Mouse (Mus musculus) kidney, postnatal 0 days (tissue): ENCODE data around the gene Prpf19. TPM values are rescaled to one million over a fixed set of nuclear protein-coding genes. Genes with fewer than 3 reads are reported as not detected.

Experiments used
- ATAC-seq: fragments of 200-750 bp; cut with Nextera tagmentation; replicated peaks from 2 replicates; pipeline ENCODE4 v1.8.0; 2017; ENCODE audit warnings: low read depth, moderate number of reproducible peaks, moderate TSS enrichment, moderate library complexity; ENCODE audit not compliant: low FRiP score
- DNase-seq: peaks from one replicate; pipeline ENCODE4 v3.0.0-alpha.2; 2016; ENCODE audit warnings: low spot score
- H3K27ac ChIP-seq: fragments of 300-500 bp; sonication (generic); 2 replicates; pipeline ENCODE4 v1.5.1; 2014; ENCODE audit warnings: mild to moderate bottlenecking
- H3K27me3 ChIP-seq: fragments of 300-500 bp; sonication (generic); 2 replicates; pipeline ENCODE4 v1.6.1; 2014; ENCODE audit warnings: low read length, mixed read lengths; ENCODE audit not compliant: insufficient read depth
- H3K36me3 ChIP-seq: fragments of 300-500 bp; sonication (generic); 2 replicates; pipeline ENCODE4 v1.6.1; 2014; ENCODE audit warnings: low read length, mixed read lengths; ENCODE audit not compliant: insufficient read depth
- H3K4me1 ChIP-seq: fragments of 300-500 bp; sonication (generic); replicated peaks from 2 replicates; pipeline ENCODE4 v1.6.1; 2014; ENCODE audit warnings: antibody characterized with exemption, low read length, mixed read lengths; ENCODE audit not compliant: insufficient read depth
- H3K4me2 ChIP-seq: fragments of 300-500 bp; sonication (generic); 2 replicates; pipeline ENCODE4 v1.6.1; 2014; ENCODE audit warnings: mild to moderate bottlenecking, low read length, moderate library complexity, mixed read lengths
- H3K4me3 ChIP-seq: fragments of 300-500 bp; sonication (generic); replicated peaks from 2 replicates; pipeline ENCODE4 v1.5.1; 2014; ENCODE audit warnings: low read depth, low read length
- H3K9ac ChIP-seq: fragments of 300-500 bp; sonication (generic); 2 replicates; pipeline ENCODE4 v1.6.1; 2014; ENCODE audit warnings: low read depth, low read length
- H3K9me3 ChIP-seq: fragments of 300-500 bp; sonication (generic); replicated peaks from 2 replicates; pipeline ENCODE4 v1.6.1; 2016; ENCODE audit warnings: low read length, inconsistent platforms, mixed read lengths
- CTCF ChIP-seq: IDR thresholded peaks from 2 replicates; pipeline ENCODE4 v1.5.1; 2016; ENCODE audit warnings: antibody characterized with exemption, low read depth, mild to moderate bottlenecking, moderate library complexity
- WGBS: fragments of 180-500 bp; shearing (Covaris S2); extraction: QIAGEN DNeasy Blood & Tissue Kit; methylation state at CpG from one replicate; pipeline ENCODE4 v1.1.7; 2014; 5-methylcytosine and 5-hydroxymethylcytosine counted together
- polyA plus RNA-seq: library from polyadenylated mRNA; unstranded; fragments of >200 nt; fragmentation: Nextera tagmentation; extraction: Ambion mirVana; gene quantifications from 2 replicates; pipeline ENCODE4 v1.2.1, GENCODE M21; 2015

The Prpf19 gene
- polyA plus RNA-seq = 30.6 and 35.2 TPM in 2 replicates

DNA sequence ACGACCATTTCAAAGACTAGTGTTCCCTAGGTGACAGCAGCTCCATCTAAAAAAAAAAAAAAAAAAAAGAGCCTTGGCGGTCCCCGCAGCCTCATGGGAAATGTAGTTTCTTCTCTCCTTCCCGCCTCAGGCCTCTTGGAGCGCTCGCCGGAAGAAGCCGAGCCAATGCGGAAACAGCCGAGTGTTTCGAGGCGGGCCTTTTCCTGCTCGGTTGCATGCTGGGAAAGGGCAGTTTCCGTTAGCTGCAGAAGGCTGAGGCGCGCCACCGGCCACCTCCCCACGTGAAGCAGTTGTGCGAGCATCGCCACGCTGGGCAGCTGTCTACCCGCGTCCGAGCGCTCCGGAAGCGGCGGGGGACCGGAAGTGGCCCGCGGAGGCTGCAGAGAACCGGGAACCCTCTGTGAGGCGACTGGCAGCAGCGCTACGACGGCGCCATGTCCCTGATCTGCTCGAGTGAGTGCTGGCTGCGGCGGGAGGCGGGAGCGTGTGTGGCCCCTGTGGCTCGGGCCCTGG lies at the start of gene Prpf19:
Gene Prpf19 (plus strand): TSS at position 216 of the 513 bp plus-strand sequence.
- WGBS = 0% methylated on average over 43 of the region's 43 CpGs
- Histone ChIP-seq H3K9me3 (no peaks in the 10 kb centered on the region), H3K4me2 (peak within 1 kb of the TSS; percentile 69), H3K4me1 (peaks cover 10% of the 10 kb centered on the region; the same call in 1 of the 2 replicates), H3K36me3 (peaks cover 18% of the 10 kb centered on the region; the same call in 1 of the 2 replicates), H3K27ac (peak within 1 kb of the TSS; percentile 92), H3K4me3 (peak within 1 kb of the TSS; percentile 80), H3K9ac (peak within 1 kb of the TSS; percentile 91), H3K27me3 (no peaks in the 10 kb centered on the region)
- TF ChIP-seq CTCF = peak; percentile 27; the same call in 1 of the 2 replicates
- ATAC-seq = peak; percentile 90
- peak; percentile 99 for DNase-seq

GRCm38 (mm10) chr19:10845454-10845853 lies 49.6 kb upstream of the Prpf19 start:
- 89% methylated on average over 3 of the region's 3 CpGs for WGBS
- Histone ChIP-seq H3K27ac (no peak overlapping the region), H3K4me3 (no peak overlapping the region), H3K27me3 (no peaks in the 10 kb centered on the region), H3K9ac (no peak overlapping the region), H3K4me2 (no peak overlapping the region), H3K4me1 (peaks cover 17% of the 10 kb centered on the region; the same call in 1 of the 2 replicates), H3K9me3 (no peaks in the 10 kb centered on the region), H3K36me3 (no peaks in the 10 kb centered on the region)
- TF ChIP-seq CTCF = no peak
- no peak for DNase-seq
- no peak for ATAC-seq

DNA sequence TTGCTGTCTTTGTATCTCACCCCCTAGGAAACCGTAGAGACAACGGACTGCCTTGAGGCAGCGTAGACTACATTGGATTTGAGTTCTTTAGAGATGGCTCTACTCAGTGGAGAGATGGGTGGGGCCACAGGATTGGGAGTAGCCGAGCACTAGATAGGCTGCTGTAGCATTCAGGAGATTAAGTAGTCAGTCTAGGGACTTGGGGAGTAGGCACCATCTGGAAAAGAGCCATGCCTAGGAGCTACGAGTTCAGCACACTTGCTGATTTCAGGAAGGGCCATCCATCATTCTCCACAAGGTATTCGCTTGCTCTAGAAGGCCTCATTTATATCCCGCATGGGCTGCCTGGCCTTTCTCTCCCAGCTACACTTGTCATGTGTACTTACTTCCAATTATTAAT lies 48.9 kb upstream of the Prpf19 start:
- DNase-seq (no peak), ATAC-seq (no peak)
- H3K9me3 ChIP-seq = no peaks in the 10 kb centered on the region
- no peaks in the 10 kb centered on the region for H3K27me3 ChIP-seq
- 76% methylated on average over 7 of the region's 7 CpGs for WGBS
- H3K4me1 ChIP-seq = peaks cover 17% of the 10 kb centered on the region; the same call in 1 of the 2 replicates
- TF ChIP-seq CTCF = no peak
- no peak overlapping the region for H3K4me3 ChIP-seq
- H3K36me3 ChIP-seq = no peaks in the 10 kb centered on the region
- no peak overlapping the region for H3K9ac ChIP-seq
- H3K27ac ChIP-seq = no peak overlapping the region
- no peak overlapping the region for H3K4me2 ChIP-seq

- no peak for TF ChIP-seq CTCF
- no peak overlapping the region for H3K9ac ChIP-seq
- no peaks in the 10 kb centered on the region for H3K27me3 ChIP-seq
- ATAC-seq = no peak
- H3K36me3 ChIP-seq = no peaks in the 10 kb centered on the region
- 31% methylated on average over 3 of the region's 3 CpGs for whole genome bisulfite sequencing
- peak; percentile 66 for DNase-seq
- no peak overlapping the region for H3K27ac ChIP-seq
- no peak overlapping the region for H3K4me2 ChIP-seq
- H3K9me3 ChIP-seq = no peaks in the 10 kb centered on the region
- no peak overlapping the region for H3K4me3 ChIP-seq
- peaks cover 9% of the 10 kb centered on the region; the same call in 1 of the 2 replicates for H3K4me1 ChIP-seq
Measured at GRCm38 (mm10) chr19:10847311-10848087, 47.5 kb upstream of the Prpf19 start.

DNA sequence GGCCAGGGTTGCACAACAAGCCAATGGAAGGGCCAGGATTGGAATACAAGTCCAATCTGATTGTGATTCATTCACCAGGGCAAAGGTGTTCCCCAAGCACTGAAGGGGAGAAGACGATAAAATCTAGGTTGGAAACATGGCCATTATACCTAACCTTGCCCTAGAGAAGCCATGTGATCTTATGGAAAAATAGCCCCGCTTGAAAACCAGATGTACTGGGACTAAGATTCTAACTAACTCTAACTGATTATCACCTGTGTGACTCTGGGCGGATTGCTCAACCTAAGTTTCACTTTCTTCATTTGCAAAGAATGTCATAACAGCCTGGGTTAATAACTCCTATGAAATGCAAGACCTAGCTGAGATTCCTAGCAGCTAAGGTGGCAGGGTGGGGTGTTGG lies 39.6 kb upstream of the Prpf19 start:
- H3K9ac ChIP-seq = no peak overlapping the region
- H3K36me3 ChIP-seq = peaks cover 27% of the 10 kb centered on the region
- WGBS = 88% methylated on average over 3 of the region's 3 CpGs
- no peak overlapping the region for H3K27ac ChIP-seq
- no peak overlapping the region for H3K4me3 ChIP-seq
- ATAC-seq (no peak), DNase-seq (no peak)
- TF ChIP-seq CTCF = no peak
- H3K27me3 ChIP-seq = no peaks in the 10 kb centered on the region
- H3K4me1 ChIP-seq = no peaks in the 10 kb centered on the region
- no peak overlapping the region for H3K4me2 ChIP-seq
- H3K9me3 ChIP-seq = no peaks in the 10 kb centered on the region

DNA sequence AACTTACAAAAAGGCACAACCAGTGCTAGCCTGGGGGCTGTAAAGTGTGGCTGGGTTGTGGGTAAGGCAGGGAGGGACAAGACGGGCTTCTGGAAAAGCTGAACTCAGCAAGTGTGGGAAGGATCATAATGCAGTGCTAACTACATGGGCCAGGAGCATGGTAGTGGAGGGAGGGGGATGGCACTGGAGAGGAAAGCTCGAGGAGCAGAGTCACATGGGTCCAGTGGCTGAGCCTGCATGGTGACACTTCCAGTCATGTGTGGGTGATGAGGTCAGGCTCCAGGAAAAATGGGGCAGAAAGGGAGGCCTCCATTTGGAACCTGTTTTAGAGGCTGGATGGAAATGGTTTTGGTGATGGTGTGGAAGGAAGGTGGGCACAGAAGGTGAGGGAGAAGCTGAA lies 38.5 kb upstream of the Prpf19 start:
- no peak overlapping the region for H3K4me3 ChIP-seq
- no peak for DNase-seq
- H3K27me3 ChIP-seq = no peaks in the 10 kb centered on the region
- no peak overlapping the region for H3K9ac ChIP-seq
- peaks cover 37% of the 10 kb centered on the region for H3K36me3 ChIP-seq
- ATAC-seq = no peak
- H3K4me1 ChIP-seq = no peaks in the 10 kb centered on the region
- TF ChIP-seq CTCF = no peak
- 34% methylated on average over 2 of the region's 2 CpGs for WGBS
- no peak overlapping the region for H3K27ac ChIP-seq
- H3K9me3 ChIP-seq = no peaks in the 10 kb centered on the region
- no peak overlapping the region for H3K4me2 ChIP-seq
